Mouse (Mus musculus) embryo, embryonic 10.5 days (tissue): ENCODE results near the gene Clec4n.
"Not testable (repeated sequence)": the region's sequence is repeated elsewhere in the genome, so short reads cannot be mapped to it uniquely, and the experiment has no call there.

Experiments used
- DNase-seq: peaks from one replicate; pipeline ENCODE4 v3.0.0-alpha.2; 2015; ENCODE audit warnings: low spot score

Gene Clec4n

DNA sequence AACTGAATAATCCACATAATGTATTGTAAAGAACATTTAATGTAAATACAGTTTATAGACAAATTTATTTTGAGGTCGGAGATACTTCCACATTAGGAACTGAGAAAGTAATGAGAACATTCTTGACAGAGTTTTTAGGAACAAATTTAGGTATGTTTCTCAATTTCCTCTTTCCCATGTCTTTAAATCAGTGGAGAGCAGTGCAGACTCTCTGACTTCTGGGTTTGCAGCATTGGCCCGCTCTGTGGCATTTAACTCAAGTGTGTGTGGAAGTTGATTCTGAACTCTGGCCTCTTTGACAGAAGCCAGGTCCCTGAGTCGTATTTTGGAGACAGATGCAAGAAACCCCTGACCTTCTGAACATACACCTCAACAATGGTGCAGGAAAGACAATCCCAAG lies at the start of gene Clec4n:
TSS of gene Clec4n (plus strand) at position 200 of the 400 bp plus-strand sequence.
- no peak for DNase-seq

DNA sequence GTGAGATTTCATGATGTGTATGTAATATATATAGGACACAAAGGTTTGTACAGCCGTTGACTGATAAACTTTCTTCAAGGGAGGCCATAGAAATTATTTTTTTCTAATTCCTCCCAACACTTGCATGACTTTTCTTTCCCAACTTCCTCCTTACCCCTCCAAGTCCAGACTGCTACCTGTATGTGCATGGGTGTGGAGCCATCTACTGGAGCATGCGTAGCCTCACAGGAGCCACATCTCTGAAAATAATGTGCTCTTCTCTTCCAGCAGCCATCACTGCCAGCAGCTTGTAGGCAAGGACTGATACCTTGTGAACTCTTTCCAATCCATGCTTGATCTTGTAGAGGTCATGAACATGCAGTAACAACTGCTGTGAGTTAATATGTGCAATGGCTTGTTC lies 44.8 kb upstream of the Clec4n start:
- not testable (repeated sequence) for DNase-seq

DNA sequence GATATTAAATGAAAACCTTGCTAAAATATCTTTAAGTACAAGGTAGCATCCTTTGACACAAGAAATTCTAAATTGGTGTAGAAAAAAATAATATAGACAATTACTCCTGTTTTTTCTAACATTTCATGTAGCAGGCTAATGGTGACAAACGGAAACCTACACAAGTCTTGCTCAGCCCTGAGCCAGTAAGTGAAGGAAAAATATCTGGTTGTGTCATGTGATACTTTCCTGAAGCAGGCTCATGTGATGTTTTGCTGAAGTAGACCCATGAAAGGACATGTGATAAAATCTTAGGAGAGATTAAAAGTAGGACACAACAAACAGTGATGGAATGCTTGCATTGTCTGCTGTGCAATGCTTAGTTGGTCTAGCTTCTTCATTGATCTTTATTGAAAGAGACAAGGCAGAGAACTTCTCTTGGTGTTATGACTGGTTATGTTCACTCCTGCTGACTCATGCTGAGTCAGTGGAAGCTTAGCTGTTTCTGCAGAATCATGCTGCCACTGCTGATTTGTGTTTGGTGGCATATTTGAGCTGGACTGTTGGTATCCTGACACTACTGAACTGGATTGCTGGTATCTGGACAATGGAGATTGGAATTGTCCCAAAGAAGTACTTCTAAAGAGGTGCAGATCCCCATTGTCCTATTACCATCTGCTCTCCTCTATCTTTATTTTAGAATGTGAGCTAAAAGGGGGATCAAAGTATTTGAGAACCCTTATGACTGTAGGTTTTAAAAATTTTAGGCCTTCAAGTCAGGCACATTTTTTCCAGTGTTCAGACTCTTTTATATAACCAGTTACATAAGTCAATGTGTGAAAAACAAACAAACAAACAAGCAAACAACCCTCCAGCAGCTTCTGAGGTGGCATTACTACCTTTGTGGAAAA lies 22.2 kb upstream of the Clec4n start:
- DNase-seq = no peak

DNA sequence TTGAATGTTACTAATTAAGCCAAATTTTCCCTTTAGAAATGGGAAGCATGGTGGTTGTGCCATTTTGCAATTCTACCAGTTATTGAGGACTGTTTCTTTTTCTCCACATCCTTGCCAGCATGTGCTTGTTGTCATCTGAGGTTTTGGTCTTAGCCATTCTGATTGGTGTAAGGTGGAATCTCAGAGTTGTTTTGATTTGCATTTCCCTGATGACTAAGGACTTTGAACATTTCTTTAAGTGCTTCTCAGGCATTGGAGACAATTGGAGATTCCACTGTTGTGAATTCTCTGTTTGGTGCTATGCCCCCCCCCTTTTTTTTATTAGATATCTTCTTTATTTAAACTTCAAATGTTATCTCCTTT lies 21.6 kb upstream of the Clec4n start:
- DNase-seq = not testable (repeated sequence)

DNA sequence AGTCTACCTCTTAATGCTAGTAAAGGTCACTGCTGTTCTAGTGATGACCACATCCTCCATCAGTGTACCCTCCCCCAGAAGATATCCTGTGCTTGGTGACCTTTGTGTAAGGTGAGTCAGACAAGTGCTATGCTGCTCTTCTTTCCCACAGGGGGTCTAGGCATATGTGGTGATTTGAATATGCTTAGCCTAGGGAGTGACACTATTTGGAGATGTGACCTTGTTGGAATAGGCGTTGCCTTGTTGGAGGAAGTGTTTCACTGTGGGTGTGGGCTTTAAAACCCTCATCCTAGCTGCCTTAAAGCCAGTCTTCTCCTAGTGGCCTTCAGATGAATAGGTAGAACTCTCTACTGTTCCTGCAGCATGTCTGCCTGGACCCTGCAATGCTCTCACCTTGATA lies 17.9 kb upstream of the Clec4n start:
- no peak for DNase-seq

DNA sequence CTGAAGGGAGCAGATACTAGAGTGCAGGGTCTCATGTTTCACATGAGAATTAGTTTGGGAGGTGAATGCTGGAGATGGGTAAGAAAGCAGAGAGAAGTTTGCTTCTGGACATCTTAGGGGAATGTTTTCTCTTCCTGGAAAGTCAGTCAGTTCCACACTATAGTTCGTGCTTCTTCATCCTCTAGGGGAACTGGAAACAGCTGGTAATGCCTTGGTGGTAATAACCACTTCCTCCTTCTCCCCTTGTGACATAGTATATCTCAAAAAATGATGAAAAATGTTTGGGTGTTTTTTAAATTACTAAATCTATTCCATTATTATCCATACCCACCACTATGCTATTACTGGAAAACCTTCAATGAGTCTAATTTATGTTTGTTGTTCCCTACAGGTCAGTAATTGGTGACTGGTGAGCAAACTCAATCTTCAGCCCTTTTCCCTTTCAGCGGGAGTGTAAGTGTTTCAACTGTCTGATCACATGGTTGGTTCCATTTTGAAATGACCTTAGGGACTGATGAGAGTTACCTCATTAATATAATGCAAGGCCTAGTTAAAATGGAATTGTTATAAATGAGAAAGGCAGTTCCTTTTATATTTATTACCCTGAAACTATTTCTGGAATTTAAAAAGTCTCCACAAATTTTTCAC lies 2.0 kb upstream of the Clec4n start:
- no peak for DNase-seq

DNA sequence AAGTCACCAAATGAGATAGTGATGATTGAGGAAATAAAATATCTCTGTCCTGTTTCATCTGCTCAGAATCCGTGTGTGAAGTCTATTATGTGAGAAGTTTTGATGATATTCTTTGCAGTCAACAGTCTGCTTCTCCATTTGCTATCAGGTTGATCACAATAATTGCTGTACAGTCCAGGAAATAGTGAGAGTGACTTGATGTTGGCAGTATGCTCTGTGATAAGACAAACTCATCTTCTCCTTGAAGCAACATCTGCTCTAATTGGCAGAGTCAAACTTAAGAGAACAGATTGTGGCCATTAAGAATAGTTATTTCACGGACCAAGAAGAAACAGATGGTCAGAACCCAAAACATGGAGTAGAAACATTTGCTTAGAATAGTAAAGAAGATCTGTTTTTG lies 1.5 kb downstream of the Clec4n start:
- DNase-seq = no peak

DNA sequence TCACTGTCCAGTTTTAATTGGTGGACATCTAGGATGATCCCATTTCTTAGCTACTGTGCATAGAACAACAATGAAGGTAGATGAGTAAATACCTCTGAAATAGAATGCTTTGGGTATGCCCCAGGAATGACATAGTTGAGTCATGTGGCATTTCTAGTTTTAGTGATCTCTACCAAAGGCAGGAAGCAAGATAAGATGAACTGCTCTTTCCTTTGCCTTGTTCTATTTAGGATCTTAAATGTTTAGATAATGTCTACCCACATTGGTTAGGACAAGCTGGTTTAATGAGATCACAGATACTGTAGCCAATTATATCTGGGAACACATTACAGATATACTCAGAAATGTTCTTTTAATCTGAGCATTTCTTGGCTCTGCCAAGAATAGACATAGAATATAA lies 7.9 kb downstream of the Clec4n start:
- no peak for DNase-seq

DNA sequence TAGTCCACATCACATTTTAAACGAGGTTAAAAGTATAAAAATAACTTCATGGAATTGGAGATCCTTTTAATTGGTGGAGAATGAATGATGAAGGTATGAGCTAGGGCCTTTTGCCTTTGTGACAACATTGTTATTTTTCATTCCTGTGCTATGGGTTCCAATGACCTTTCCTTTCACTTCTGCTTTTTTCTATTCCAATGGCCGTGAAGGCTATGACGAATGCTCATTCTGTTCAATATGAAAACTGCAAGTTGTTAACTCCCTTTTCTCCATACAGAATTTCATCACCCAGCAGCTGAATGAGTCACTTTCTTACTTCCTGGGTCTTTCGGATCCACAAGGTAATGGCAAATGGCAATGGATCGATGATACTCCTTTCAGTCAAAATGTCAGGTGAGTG lies 14.6 kb downstream of the Clec4n start:
- DNase-seq = no peak

DNA sequence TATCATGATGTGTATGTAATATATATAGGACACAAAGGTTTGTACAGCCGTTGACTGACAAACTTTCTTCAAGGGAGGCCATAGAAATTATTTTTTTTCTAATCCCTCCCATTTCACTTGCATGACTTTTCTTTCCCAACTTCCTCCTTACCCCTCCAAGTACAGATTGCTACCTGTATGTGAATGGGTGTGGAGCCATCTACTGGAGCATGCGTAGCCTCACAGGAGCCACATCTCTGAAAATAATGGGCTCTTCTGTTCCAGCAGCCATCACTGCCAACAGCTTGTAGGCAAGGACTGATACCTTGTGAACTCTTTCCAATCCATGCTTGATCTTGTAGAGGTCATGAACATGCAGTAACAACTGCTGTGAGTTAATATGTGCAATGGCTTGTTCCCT lies 19.2 kb downstream of the Clec4n start:
- DNase-seq = not testable (repeated sequence)

DNA sequence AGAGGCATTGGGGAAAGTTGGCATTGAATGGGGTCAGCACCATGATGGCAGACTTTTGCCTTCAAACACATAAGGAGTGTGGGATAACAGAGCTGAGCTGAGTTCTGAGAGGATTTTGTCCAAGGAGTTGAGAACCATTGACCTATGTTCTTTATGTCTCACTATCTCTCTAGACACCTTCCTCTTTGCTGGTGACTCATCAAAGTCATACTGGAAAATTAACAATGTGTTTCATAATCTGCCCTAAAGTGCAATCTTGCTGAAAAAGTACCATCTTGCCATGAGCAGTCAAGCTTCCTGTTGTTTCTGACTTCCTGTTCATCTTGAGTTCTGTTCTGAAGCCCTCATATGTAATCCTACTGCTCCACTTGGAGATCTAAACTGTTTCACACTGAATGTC lies 23.1 kb downstream of the Clec4n start:
- no peak for DNase-seq

DNA sequence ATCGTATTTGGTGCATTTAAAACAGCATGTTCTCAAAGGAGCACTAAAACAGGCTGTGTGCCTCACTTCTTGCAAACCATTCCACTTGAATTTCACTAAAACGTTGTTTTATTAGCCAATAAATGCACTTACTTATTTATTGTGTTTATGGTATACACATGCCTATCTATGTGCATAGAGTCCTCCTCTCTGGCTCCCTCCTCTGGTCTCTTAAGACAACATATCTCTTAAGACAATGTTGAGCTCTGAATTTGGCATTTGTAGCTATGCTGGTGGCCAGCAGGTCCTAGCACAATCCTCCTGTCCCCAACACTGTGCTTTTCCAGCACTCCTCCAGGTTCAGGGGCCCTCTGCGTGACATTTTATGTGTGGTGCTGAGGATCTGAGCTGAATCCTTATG lies 29.3 kb downstream of the Clec4n start:
- no peak for DNase-seq

DNA sequence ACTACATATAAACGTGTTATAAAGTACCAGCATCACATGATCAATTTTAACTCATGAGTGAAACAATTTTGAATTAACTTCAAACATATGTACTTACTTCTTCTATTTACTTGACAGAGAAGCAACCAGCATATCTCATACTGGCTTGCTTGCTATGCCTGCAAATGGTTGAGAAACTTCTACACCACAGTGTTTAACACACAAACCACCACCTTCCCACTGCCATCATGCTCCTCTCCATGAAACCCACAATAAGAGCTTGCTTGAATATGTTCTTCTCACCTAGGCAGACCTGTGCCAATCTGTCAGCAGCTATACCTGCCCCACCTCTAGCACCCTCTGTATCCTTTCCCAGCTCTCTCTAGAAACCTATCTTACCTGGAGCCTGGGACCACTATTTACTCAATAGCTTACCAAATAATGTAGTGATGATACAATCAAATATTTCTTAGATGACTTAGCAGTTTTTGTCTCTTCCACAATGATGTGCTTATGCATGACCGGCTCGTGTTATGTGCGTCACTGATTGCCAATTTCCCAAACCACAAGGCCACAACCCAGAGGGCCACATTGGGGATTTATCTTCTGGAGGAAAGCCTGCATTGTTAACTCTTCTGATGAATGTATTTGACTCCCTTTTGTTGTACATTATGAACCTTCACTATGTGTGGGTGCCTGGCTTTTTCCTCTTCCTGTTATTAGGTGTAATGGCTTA lies 30.4 kb downstream of the Clec4n start:
- DNase-seq = no peak

DNA sequence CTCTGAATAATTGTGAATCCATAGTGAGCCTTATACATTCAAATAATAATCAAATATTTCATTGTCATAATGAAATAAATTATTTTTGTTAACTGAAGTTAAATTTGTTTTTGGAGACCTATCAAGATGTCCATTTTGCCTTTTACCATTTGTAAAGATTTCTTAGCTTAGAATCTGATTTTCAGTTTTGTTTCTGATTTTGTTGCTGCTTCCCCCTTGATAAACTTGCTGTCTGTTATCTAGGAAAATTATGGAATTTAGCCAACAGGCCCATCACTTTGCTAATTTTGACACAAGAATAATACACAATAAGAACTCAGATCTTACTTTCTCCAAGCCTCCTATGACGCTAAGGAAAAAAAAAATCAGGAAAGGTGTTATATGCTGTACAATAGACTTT lies 31.2 kb downstream of the Clec4n start:
- DNase-seq = no peak

DNA sequence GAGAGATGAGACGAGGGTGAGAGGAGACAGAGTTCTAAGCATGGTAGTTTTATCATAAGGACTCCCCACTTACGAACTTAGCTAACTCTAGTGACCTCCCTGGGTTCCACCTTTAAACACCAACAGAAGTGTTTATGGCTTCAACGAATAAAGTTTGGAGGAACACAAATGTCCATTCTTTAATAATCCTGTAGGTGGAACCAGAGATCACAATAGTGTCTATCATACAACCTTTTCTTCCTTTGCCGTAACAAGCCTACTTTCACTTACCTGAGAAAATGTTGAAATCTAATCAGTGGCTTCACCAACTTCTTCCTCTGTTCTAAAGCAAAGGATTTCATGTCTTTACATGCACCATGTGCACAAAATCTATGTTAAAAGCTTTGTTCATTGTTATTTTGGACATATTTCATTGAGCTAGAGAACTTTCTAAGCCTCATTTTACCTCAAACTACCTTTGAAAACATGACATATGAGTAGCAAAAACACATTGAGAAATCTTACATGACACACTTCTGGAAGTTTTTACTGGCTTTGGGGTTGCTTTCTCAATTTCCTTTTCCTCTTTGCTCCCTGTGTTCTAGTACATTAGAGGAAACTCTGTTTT lies 32.0 kb downstream of the Clec4n start, which contains the start of gene Clec4d:
TSS of gene Clec4d (plus strand) at position 557 of the 607 bp plus-strand sequence.
- no peak for DNase-seq

DNA sequence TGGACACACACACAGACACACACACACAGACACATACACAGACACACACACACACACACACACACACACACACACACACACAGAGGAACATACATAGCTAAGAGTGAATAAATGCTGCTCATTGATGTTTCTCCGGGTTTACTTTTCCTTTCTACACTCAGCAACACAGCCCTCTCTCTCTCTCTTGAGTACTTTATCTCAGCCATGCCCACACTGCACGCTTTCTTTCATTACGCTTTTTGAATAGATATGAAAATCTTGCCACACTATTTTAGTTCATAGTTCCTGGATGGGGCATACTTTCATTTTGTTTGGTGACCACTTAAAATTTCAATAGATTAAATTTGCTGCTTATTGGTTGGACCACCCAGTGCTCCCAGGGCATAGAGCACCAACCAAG lies 34.6 kb downstream of the Clec4n start:
- DNase-seq = no peak

DNA sequence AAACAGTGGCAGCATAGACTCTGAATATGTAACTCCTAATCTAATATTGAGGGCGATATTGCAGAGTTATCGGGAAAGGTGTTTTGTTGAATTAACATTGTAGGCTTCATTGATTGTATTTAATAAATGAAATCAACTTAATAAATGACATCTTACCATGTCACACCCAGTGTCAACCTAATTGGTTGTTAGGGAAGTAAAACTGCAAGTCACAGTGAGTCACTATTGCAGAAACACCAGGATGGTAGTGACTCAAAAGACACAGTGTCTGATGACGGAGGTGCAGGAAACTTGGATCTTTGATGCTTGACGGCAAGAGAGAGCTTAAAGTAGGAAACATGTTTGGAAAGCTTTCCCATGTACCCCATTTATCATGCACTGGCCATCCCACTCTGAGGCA lies 36.2 kb downstream of the Clec4n start:
- DNase-seq = no peak

DNA sequence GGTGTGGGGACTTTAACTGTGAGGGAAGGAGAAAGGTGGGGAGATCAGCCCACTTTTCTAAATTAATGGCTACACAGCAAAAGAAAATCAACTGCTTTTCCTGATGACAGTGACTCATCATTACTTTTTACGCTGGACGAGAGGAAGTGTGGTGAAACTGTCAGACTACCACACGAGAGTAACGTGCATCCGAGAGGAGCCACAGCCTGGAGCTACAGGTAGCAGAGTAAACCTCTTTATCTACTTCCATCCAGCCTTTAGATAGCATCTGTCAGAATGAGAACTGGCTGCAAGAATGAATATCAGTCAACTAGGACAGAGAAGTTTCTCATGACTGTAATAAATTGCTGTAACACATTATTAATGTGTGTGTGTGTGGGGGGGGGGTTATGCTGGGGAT lies 37.3 kb downstream of the Clec4n start:
- DNase-seq = no peak

DNA sequence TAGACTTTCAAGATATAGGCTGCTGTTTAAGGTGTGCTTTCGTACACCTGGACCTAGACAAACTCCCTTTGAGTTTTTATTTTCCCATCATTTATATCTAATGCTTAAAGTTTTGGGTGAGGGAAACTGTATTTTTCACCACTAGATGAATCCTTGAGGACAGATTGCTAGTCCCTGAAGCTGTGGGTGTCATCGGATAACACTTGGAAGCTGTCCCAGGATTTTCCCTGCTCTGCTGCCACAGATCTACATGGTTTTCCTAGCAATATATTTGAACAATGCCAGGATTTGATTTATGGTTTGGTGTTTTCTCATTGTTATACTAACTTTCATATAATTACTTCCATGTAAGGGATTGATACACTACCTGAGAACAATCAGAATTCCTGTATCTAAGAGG lies 49.8 kb downstream of the Clec4n start:
- no peak for DNase-seq

DNA sequence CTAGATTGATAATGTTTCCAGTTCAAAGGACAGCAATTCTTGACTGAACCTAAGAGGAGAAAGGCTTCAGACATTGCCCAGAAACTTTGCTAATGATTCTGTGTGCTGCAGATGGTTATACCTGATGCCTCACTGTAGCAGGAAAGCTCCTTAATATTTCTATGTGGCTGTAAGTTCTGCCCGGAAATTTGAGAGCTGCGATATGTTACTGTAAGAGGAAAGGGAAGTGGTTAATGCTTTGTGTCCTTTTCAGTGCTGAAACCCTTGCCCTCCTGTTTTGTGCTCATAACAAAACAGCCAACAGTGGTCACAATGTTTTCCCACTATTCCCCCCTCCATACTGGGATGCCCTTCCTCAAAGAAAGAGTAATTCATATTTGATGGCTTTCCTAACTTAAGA lies 56.7 kb downstream of the Clec4n start:
- no peak for DNase-seq

DNA sequence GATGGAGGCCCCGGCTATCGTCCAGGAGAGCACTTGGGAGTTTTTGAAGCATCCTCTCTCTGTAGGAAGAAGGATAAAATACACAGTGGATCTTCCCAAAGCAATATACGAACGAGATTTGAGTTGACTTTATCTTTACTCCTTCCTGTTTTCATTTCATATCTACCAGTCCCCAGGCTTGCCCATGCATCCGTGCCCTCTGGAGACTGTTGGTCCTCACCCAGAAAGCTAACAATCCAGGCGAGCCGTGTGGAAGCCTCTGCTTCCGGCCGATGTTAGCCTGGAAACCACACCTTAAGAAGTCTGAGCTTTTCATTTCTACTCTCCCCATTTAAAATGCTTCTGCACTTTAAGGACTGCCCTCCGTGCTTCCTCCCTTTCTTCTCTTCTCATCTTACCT lies 59.3 kb downstream of the Clec4n start:
- no peak for DNase-seq

DNA sequence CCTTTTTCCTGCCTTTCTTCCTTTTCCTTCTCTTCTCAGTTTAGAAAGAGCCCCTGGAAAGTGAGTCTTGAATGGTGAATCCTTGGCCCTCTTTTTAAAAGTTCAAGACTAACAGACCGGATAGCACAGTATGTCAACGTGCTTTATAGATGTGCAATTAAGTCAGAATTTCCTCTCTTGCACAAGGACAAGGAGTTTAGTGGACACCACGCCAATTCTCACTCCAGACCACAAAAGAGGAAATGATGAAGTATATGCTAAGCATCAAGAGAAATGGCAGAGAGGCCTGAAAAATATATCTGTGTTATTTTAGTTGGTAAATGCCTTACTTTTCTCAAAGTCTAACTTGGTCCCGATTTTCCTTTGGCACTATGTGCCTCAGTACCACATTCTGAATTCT lies 60.1 kb downstream of the Clec4n start, which contains the start of gene Clec4e:
TSS of gene Clec4e (minus strand) at position 118 of the 400 bp plus-strand sequence.
- DNase-seq = no peak
